Mouse (Mus musculus) CH12.LX (cell line): ENCODE results near the gene Pkp1. TPM values are rescaled to one million over a fixed set of nuclear protein-coding genes. Genes with fewer than 3 reads are reported as not detected.

Source experiments
- DNase-seq: peaks from one replicate; pipeline ENCODE4 v3.0.0-alpha.2; 2013; ENCODE audit errors: extremely low read depth
- H3K27ac ChIP-seq: 2 replicates; pipeline ENCODE4 v1.5.1; 2012; ENCODE audit warnings: low read depth, mild to moderate bottlenecking, control low read depth, moderate library complexity; ENCODE audit not compliant: insufficient read depth
- H3K27me3 ChIP-seq: replicated peaks from 2 replicates; pipeline ENCODE3; 2012; ENCODE audit warnings: inconsistent platforms
- H3K36me3 ChIP-seq, 2 experiments: replicated peaks in 1 of 2; 2 replicates each; pipeline versions ENCODE3 to v1.6.1; 2012; ENCODE audit warnings: inconsistent platforms in 1 of 2, low read length in 1 of 2, mild to moderate bottlenecking in 1 of 2, mixed read lengths in 1 of 2, moderate library complexity in 1 of 2; ENCODE audit not compliant: control insufficient read depth in 1 of 2, insufficient read depth in 1 of 2
- H3K4me1 ChIP-seq, 2 experiments: 2 replicates each; pipeline ENCODE4 v1.6.1; 2012; ENCODE audit warnings: inconsistent platforms in 1 of 2, moderate library complexity in 1 of 2; ENCODE audit not compliant: insufficient read depth in 2 of 2, control insufficient read depth in 1 of 2
- H3K4me2 ChIP-seq: 2 replicates; pipeline ENCODE4 v1.6.1; 2012; ENCODE audit warnings: low read depth, mild to moderate bottlenecking, control low read depth; ENCODE audit not compliant: poor library complexity, insufficient read depth, severe bottlenecking
- H3K4me3 ChIP-seq, 3 experiments: fragments of 150-350 bp in 1 of 3; sonication (generic) in 1 of 3; replicated peaks in 1 of 3; 2 replicates each; pipeline versions ENCODE3 to v1.5.1; 2011 to 2012; ENCODE audit warnings: low read depth in 2 of 3, low read length in 2 of 3, mild to moderate bottlenecking in 2 of 3, moderate library complexity in 2 of 3, control low read depth in 1 of 3, improper control_type of control experiment in 1 of 3, inconsistent platforms in 1 of 3, mixed read lengths in 1 of 3; ENCODE audit not compliant: poor library complexity in 1 of 3
- H3K79me2 ChIP-seq: replicated peaks from 2 replicates; pipeline ENCODE4 v1.6.1; 2012; ENCODE audit warnings: mild to moderate bottlenecking, moderate library complexity; ENCODE audit not compliant: control insufficient read depth, poor library complexity, insufficient read depth, severe bottlenecking; ENCODE audit errors: extremely low read depth
- H3K9ac ChIP-seq: 2 replicates; pipeline ENCODE4 v1.6.1; 2012; ENCODE audit warnings: low read depth, mild to moderate bottlenecking, control low read depth, moderate library complexity; ENCODE audit not compliant: insufficient read depth
- H3K9me3 ChIP-seq: replicated peaks from 2 replicates; pipeline ENCODE3; 2012; ENCODE audit warnings: low read length, inconsistent platforms, mixed read lengths
- BHLHE40 ChIP-seq: IDR thresholded peaks from 2 replicates; pipeline ENCODE4 v1.6.1; 2011; ENCODE audit warnings: mild to moderate bottlenecking, low read depth, low read length, improper control_type of control experiment
- CHD2 ChIP-seq: IDR thresholded peaks from 2 replicates; pipeline ENCODE4 v1.6.1; 2011; ENCODE audit warnings: low read length, improper control_type of control experiment
- CTCF ChIP-seq, 2 experiments: IDR thresholded peaks in 1 of 2; conservative IDR thresholded peaks in 1 of 2; 2 replicates each; pipeline ENCODE4 v1.5.1; 2011 to 2012; ENCODE audit warnings: low read depth in 2 of 2, low read length in 2 of 2, improper control_type of control experiment in 1 of 2, inconsistent platforms in 1 of 2, mild to moderate bottlenecking in 1 of 2, moderate library complexity in 1 of 2
- GABPA ChIP-seq: IDR thresholded peaks from 2 replicates; pipeline ENCODE4 v1.6.1; 2012; ENCODE audit warnings: low read depth, low read length, improper control_type of control experiment, inconsistent platforms; ENCODE audit not compliant: insufficient replicate concordance
- JUND ChIP-seq: conservative IDR thresholded peaks from 2 replicates; pipeline ENCODE4 v1.6.1; 2011; ENCODE audit warnings: low read depth, low read length, improper control_type of control experiment
- MAFK ChIP-seq: IDR thresholded peaks from 2 replicates; pipeline ENCODE4 v1.6.1; 2011; ENCODE audit warnings: low read length, improper control_type of control experiment; ENCODE audit not compliant: insufficient replicate concordance
- MAZ ChIP-seq: IDR thresholded peaks from 2 replicates; pipeline ENCODE4 v1.6.1; 2012; ENCODE audit warnings: low read depth, mild to moderate bottlenecking, inconsistent platforms, low read length, improper control_type of control experiment, moderate library complexity
- MXI1 ChIP-seq: IDR thresholded peaks from 2 replicates; pipeline ENCODE4 v1.6.1; 2011; ENCODE audit warnings: mild to moderate bottlenecking, low read depth, low read length, improper control_type of control experiment
- NELFE ChIP-seq: IDR thresholded peaks from 2 replicates; pipeline ENCODE4 v1.6.1; 2011; ENCODE audit warnings: low read depth, low read length, improper control_type of control experiment
- POLR2AphosphoS2 ChIP-seq: IDR thresholded peaks from 2 replicates; pipeline ENCODE4 v1.6.1; 2011; ENCODE audit warnings: low read depth, low read length, improper control_type of control experiment
- RAD21 ChIP-seq: IDR thresholded peaks from 2 replicates; pipeline ENCODE4 v1.6.1; 2011; ENCODE audit warnings: low read depth, mild to moderate bottlenecking, low read length, improper control_type of control experiment, moderate library complexity
- RCOR1 ChIP-seq: conservative IDR thresholded peaks from 2 replicates; pipeline ENCODE4 v1.6.1; 2012; ENCODE audit warnings: low read depth, mild to moderate bottlenecking, inconsistent platforms, low read length, improper control_type of control experiment
- SIN3A ChIP-seq: IDR thresholded peaks from 2 replicates; pipeline ENCODE4 v1.6.1; 2012; ENCODE audit warnings: low read length, improper control_type of control experiment, inconsistent platforms
- SMC3 ChIP-seq: IDR thresholded peaks from 2 replicates; pipeline ENCODE4 v1.6.1; 2011; ENCODE audit warnings: low read depth, low read length, improper control_type of control experiment
- UBTF ChIP-seq: IDR thresholded peaks from 2 replicates; pipeline ENCODE4 v1.6.1; 2012; ENCODE audit warnings: low read depth, mild to moderate bottlenecking, inconsistent platforms, low read length, improper control_type of control experiment, moderate library complexity
- USF1 ChIP-seq: IDR thresholded peaks from 2 replicates; pipeline ENCODE4 v1.6.1; 2014; ENCODE audit warnings: low read depth, mild to moderate bottlenecking, inconsistent platforms, low read length, improper control_type of control experiment
- ZNF384 ChIP-seq: IDR thresholded peaks from 2 replicates; pipeline ENCODE4 v1.6.1; 2012; ENCODE audit warnings: low read depth, low read length, improper control_type of control experiment, inconsistent platforms
- dilution Hi-C: fragments of 300-500 bp; cut with MboI; formaldehyde crosslinking; loops from 2 replicates; pipeline ENCODE4 v1.14.3; 2020; ENCODE audit warnings: low sequenced_read_pairs; ENCODE audit not compliant: extremely low pct_unique_long_range_greater_than_20kb, extremely low pct_ligation_motif_present
- in situ Hi-C: fragments of 300-500 bp; cut with MboI; formaldehyde crosslinking; loops from 3 replicates; pipeline ENCODE4 v1.14.3; 2019; ENCODE audit warnings: low sequenced_read_pairs, low pct_ligation_motif_present, low pct_unique_long_range_greater_than_20kb, mixed read lengths
- polyA plus RNA-seq: library from polyadenylated mRNA; unstranded; fragments of >175 nt; gene quantifications from 2 replicates; pipeline ENCODE4 v1.2.1, GENCODE M21; 2012; ENCODE audit warnings: low read depth; ENCODE audit not compliant: insufficient read length
- total RNA-seq, 2 experiments: library from RNA; depleted of rRNA; stranded (reverse); fragments of 300-350 nt in 1 of 2; fragments of >200 nt in 1 of 2; gene quantifications; 2 replicates each; pipeline ENCODE4 v1.2.3; 2012 to 2014

Gene Pkp1
- total and polyA plus RNA-seq, 3 experiments = not detected

DNA sequence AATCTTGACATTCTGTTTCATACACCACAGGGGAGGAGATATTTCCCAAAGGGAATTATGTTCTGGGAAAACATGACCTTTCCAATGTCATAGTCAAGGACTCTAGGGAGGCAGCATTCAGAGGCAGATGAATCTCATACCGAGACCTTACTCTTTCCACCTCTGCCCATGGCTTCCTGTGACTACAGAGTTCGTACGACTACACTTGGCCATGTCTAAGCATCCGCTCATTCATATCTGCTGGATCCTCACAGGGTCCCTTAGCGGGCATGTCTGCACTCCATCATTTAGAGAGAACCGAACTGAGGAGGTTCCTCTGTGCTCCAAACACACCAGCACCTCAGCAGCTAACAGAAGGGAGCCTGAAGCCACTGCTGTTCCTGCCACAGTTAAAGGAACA, 79.9 kb downstream of the Pkp1 start:
- no peak for TF ChIP-seq USF1
- no peak for TF ChIP-seq CTCF (conservative IDR thresholded peaks at IDR 0.05 in 1 of 2, IDR thresholded peaks at IDR 0.05 in 1 of 2; ENCODE audit: low read depth in 2 of 2, low read length in 2 of 2)
- no peak for TF ChIP-seq RCOR1
- no peak for TF ChIP-seq POLR2AphosphoS2
- no peak for TF ChIP-seq JUND
- TF ChIP-seq MXI1 = no peak
- TF ChIP-seq SIN3A = no peak
- no peak for TF ChIP-seq BHLHE40
- no peak for TF ChIP-seq GABPA
- dilution Hi-C loops = no loop called here
- no peak overlapping the region for H3K4me2 ChIP-seq

DNA sequence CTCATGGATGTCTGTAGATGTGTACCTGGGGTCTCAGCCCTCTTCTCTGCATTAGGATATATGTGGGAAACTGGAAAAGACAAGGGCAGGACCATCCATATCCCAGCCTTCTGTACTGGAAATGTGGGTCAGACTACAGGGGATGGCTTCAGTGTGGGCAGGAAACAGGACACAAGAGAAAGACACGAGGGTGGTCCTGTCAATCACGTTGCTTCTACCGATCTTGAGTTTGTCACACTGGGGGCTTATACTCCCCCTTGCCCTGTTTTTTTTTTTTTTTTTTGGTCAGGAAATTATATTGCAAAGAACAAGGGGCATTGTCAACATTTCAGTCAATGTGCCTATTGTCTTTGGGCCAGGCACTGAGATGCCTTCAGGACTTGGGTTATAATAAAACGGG, 80.4 kb downstream of the Pkp1 start:
- Histone ChIP-seq H3K4me1 (peaks cover 27 to 53% of the 10 kb centered on the region in 2 experiments), H3K4me2 (no peak overlapping the region), H3K9ac (no peak overlapping the region), H3K9me3 (no peaks in the 10 kb centered on the region), H3K4me3 (no peak overlapping the region), H3K36me3 (no peaks in the 10 kb centered on the region), H3K27ac (no peak overlapping the region), H3K79me2 (no peaks in the 10 kb centered on the region), H3K27me3 (peaks cover 23% of the 10 kb centered on the region)
- dilution Hi-C loops = no loop called here
- no peak for DNase-seq
- TF ChIP-seq NELFE (no peak), MAZ (no peak), BHLHE40 (no peak), SMC3 (no peak), RAD21 (no peak), RCOR1 (no peak), SIN3A (no peak), UBTF (no peak), CHD2 (no peak), MAFK (no peak), ZNF384 (no peak)
- in situ Hi-C loops = loop anchor here (5.0 kb wide), 1 partner anchor 46 kb away; no protein-coding TSS in a partner anchor

More for the DNA sequence above, 79.9 kb downstream of the Pkp1 start:
- H3K9ac ChIP-seq = no peak overlapping the region
- in situ Hi-C loops = loop anchor here (5.0 kb wide), 1 partner anchor 47 kb away; no protein-coding TSS in a partner anchor
- H3K9me3 ChIP-seq = no peaks in the 10 kb centered on the region
- no peak for DNase-seq
- peaks cover 20% of the 10 kb centered on the region for H3K27me3 ChIP-seq
- H3K4me1 ChIP-seq = peaks cover 32 to 58% of the 10 kb centered on the region in 2 experiments
- no peak overlapping the region for H3K4me3 ChIP-seq
- no peaks in the 10 kb centered on the region for H3K36me3 ChIP-seq
- no peak overlapping the region for H3K27ac ChIP-seq
- no peaks in the 10 kb centered on the region for H3K79me2 ChIP-seq
